Mouse (Mus musculus): ENCODE results near the gene Ttll2. TPM values are rescaled to one million over a fixed set of nuclear protein-coding genes. Genes with fewer than 3 reads are reported as not detected.
"Not testable (repeated sequence)": the region's sequence is repeated elsewhere in the genome, so short reads cannot be mapped to it uniquely, and the experiment has no call there.

The Ttll2 gene
- polyA plus RNA-seq, 1 experiment = not detected

DNA sequence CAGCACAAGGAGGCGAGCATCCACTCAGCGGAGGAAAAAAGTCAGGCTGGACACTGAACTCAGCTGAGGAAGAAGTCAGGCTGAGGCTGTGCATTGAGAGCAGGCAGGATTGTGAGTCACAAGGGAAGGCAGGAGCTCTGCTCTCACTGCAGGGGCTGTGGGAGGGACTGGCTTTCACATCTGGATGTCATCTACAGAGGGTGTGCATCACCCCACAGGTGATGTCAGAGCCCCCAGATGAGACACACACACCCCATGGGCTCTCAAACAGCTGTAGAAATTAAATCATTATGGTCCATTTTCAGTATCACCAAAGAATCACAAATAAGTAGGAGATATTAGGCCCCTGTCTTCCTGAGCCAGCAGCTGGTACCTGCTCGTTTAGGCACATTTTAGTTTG, 32.9 kb upstream of the Ttll2 start, which contains the start of gene Unc93a2:
Unc93a2 (minus strand) TSS at position 101 of the 400 bp plus-strand sequence.
- WGBS = 81% methylated on average over 3 of the region's 3 CpGs
- not testable (repeated sequence) for H3K4me1 ChIP-seq (ENCODE audit: control insufficient read depth, insufficient read depth, low read length); H3K27me3 ChIP-seq (replicated peaks; ENCODE audit: control insufficient read depth, insufficient read depth, low read length); H3K27ac ChIP-seq (ENCODE audit: insufficient read depth, low read depth, low read length); DNase-seq; H3K36me3 ChIP-seq (ENCODE audit: control insufficient read depth, insufficient read depth, low read length); H3K4me3 ChIP-seq (ENCODE audit: insufficient read depth, low read depth, low read length)

GRCm38 (mm10) chr17:7383167-7384143, 31.0 kb upstream of the Ttll2 start:
- not testable (repeated sequence) for H3K27ac ChIP-seq (ENCODE audit: insufficient read depth, low read depth, low read length); H3K4me3 ChIP-seq (ENCODE audit: insufficient read depth, low read depth, low read length); H3K27me3 ChIP-seq (replicated peaks; ENCODE audit: control insufficient read depth, insufficient read depth, low read length); DNase-seq; H3K4me1 ChIP-seq (ENCODE audit: control insufficient read depth, insufficient read depth, low read length); H3K36me3 ChIP-seq (ENCODE audit: control insufficient read depth, insufficient read depth, low read length)
- 55% methylated on average over 12 of the region's 13 CpGs for WGBS

GRCm38 (mm10) chr17:7382711-7383110, 30.2 kb upstream of the Ttll2 start:
- not testable (repeated sequence) for DNase-seq; H3K27ac ChIP-seq (ENCODE audit: insufficient read depth, low read depth, low read length)
- WGBS = 66% methylated on average over 1 of the region's 3 CpGs

DNA sequence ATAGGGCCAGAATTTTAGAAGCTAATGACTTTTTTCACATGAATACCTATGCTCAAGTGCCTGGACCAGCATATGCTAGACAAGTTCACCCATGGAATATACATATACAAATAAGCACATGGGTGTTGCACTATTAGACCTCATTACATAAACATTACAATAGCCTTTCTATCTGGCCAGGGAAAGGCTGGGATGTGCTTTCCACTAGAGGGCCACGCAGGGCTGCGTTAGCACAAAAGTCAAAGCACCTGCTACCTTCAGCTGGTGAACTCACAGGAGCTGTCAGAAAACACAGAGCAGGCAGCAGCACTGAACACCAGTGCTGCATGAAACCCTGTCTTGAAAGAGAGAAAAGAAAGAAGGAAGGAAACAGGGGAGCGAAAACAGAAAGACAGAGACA, 25.4 kb upstream of the Ttll2 start:
- not testable (repeated sequence) for DNase-seq; H3K27me3 ChIP-seq (replicated peaks; ENCODE audit: control insufficient read depth, insufficient read depth, low read length); H3K4me3 ChIP-seq (ENCODE audit: insufficient read depth, low read depth, low read length); H3K4me1 ChIP-seq (ENCODE audit: control insufficient read depth, insufficient read depth, low read length); H3K36me3 ChIP-seq (ENCODE audit: control insufficient read depth, insufficient read depth, low read length); H3K27ac ChIP-seq (ENCODE audit: insufficient read depth, low read depth, low read length)
- WGBS = 12% methylated on average over 2 of the region's 3 CpGs

More at GRCm38 (mm10) chr17:7382711-7383110, 30.2 kb upstream of the Ttll2 start:
- not testable (repeated sequence) for H3K27me3 ChIP-seq (replicated peaks; ENCODE audit: control insufficient read depth, insufficient read depth, low read length); H3K36me3 ChIP-seq (ENCODE audit: control insufficient read depth, insufficient read depth, low read length); H3K4me3 ChIP-seq (ENCODE audit: insufficient read depth, low read depth, low read length); H3K4me1 ChIP-seq (ENCODE audit: control insufficient read depth, insufficient read depth, low read length)

DNA sequence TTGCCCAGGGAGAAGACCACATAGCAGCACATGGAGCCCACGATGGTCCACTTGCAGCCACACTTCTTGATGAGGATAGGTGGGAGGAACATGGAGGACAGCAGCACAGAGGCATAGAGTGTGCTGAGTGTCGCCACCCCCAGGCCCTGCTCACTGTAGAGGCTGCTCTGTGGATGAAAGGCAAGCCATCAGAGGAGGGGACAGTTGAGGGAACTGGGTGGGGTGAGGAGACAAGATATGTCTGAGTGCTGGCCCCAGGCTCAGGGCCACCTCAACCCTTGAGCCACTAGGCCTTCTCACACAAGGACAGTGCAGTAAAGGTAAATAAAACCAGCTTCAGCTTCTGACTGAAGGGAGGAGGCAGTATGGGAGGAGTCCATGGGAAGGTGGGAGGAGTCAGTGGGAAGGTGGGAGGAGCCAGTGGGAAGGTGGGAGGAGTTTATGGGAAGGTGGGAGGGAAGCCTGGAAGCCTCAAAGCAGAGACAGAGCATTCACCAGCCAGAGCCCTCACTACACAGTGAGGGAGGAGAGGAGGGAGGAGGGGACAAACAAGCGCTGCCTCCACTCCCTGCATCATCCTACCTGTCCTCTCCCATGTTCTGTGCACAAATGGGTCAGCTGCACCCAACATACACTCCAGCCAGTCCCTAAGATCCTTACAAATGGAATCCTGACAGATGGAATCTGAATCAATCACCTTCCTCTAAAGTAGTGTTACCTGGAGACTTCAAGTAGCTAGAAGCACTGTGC, 24.6 kb upstream of the Ttll2 start:
- not testable (repeated sequence) for DNase-seq

DNA sequence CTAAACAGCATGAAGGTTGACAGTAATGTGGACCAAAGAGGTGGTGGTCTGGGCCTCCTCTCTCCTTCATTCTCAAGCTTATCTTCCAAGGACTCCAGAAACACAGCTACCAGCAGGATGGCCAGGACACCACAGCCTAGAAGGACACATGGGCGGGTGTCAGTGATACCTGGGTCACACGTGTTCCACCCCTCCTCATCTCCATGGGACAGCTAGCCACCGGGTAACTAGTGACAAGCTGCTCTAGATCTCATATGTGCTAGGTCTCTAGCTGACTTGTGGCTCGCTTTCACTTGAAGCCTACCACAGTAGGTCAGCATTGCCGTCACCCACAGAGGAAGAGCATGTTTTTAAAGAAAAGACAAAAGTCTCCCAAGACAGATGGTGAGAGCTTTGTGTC, 19.4 kb upstream of the Ttll2 start, which contains the start of gene Gm49630:
Gm49630 (minus strand) TSS at position 101 of the 400 bp plus-strand sequence.
- not testable (repeated sequence) for H3K4me1 ChIP-seq (ENCODE audit: control insufficient read depth, insufficient read depth, low read length); DNase-seq; H3K27ac ChIP-seq (ENCODE audit: insufficient read depth, low read depth, low read length); H3K27me3 ChIP-seq (replicated peaks; ENCODE audit: control insufficient read depth, insufficient read depth, low read length); H3K4me3 ChIP-seq (ENCODE audit: insufficient read depth, low read depth, low read length); H3K36me3 ChIP-seq (ENCODE audit: control insufficient read depth, insufficient read depth, low read length)
- 92% methylated on average over 3 of the region's 5 CpGs for WGBS

More for the DNA sequence above, 24.6 kb upstream of the Ttll2 start:
- not testable (repeated sequence) for H3K4me1 ChIP-seq (ENCODE audit: control insufficient read depth, insufficient read depth, low read length); H3K4me3 ChIP-seq (ENCODE audit: insufficient read depth, low read depth, low read length); H3K27ac ChIP-seq (ENCODE audit: insufficient read depth, low read depth, low read length); H3K36me3 ChIP-seq (ENCODE audit: control insufficient read depth, insufficient read depth, low read length); H3K27me3 ChIP-seq (replicated peaks; ENCODE audit: control insufficient read depth, insufficient read depth, low read length)
- WGBS = 100% methylated on average over 1 of the region's 3 CpGs

DNA sequence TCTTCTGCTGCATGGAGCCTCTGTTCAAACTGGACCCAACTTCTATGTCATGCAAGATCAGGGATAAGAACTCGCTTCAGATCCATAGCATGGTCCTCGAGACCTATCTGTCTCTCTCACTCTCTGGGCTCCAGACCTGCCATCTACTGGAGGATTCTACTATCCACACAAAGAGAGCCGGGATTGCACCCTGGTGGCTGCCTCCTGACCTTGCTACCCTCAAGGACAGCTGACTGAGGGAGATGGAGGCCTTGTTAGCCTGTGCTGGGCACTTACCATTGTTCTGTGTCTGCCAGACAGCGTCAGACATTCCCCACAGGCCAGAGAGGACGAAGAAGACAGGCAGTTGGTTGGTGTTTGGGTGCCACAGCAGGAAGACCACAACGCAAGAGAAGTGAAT, 16.9 kb upstream of the Ttll2 start:
- H3K27ac ChIP-seq (ENCODE audit: insufficient read depth, low read depth, low read length); H3K27me3 ChIP-seq (replicated peaks; ENCODE audit: control insufficient read depth, insufficient read depth, low read length); DNase-seq; H3K4me1 ChIP-seq (ENCODE audit: control insufficient read depth, insufficient read depth, low read length); H3K36me3 ChIP-seq (ENCODE audit: control insufficient read depth, insufficient read depth, low read length); H3K4me3 ChIP-seq (ENCODE audit: insufficient read depth, low read depth, low read length): not testable (repeated sequence)
- WGBS = 70% methylated on average over 6 of the region's 6 CpGs

- H3K36me3 ChIP-seq (ENCODE audit: control insufficient read depth, insufficient read depth, low read length); H3K4me1 ChIP-seq (ENCODE audit: control insufficient read depth, insufficient read depth, low read length); H3K4me3 ChIP-seq (ENCODE audit: insufficient read depth, low read depth, low read length); H3K27me3 ChIP-seq (replicated peaks; ENCODE audit: control insufficient read depth, insufficient read depth, low read length); H3K27ac ChIP-seq (ENCODE audit: insufficient read depth, low read depth, low read length); DNase-seq: not testable (repeated sequence)
- WGBS = 60% methylated on average over 5 of the region's 7 CpGs
These were observed 14.3 kb upstream of the Ttll2 start for GRCm38 (mm10) chr17:7366676-7367374.

DNA sequence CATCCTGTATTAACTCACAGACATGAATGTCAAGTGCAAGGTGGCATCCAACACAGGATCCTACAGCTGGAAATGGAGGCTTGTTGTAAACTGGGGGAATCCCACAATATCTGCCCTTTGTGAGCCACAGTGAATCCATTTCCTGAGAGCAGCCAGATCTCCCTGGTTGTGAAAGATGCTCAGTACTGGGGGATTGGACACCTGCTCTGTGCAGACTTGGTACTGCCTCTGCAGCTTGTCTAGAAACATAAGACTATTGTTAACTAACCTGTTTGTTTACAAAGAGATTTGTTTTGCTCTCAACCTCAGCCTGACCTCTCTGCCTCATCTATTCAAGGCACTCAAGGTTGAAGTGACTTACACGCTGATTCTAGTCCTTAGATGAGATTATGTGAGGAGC, 13.8 kb upstream of the Ttll2 start:
- H3K27me3 ChIP-seq (replicated peaks; ENCODE audit: control insufficient read depth, insufficient read depth, low read length); H3K36me3 ChIP-seq (ENCODE audit: control insufficient read depth, insufficient read depth, low read length): not testable (repeated sequence)
- 33% methylated on average over 1 of the region's 1 CpGs for WGBS

GRCm38 (mm10) chr17:7365615-7366014, 13.1 kb upstream of the Ttll2 start:
- H3K27ac ChIP-seq (ENCODE audit: insufficient read depth, low read depth, low read length); H3K27me3 ChIP-seq (replicated peaks; ENCODE audit: control insufficient read depth, insufficient read depth, low read length); DNase-seq; H3K4me1 ChIP-seq (ENCODE audit: control insufficient read depth, insufficient read depth, low read length); H3K36me3 ChIP-seq (ENCODE audit: control insufficient read depth, insufficient read depth, low read length); H3K4me3 ChIP-seq (ENCODE audit: insufficient read depth, low read depth, low read length): not testable (repeated sequence)
- WGBS = 60% methylated on average over 1 of the region's 3 CpGs

More for the DNA sequence above, 13.8 kb upstream of the Ttll2 start:
- H3K4me1 ChIP-seq (ENCODE audit: control insufficient read depth, insufficient read depth, low read length); H3K27ac ChIP-seq (ENCODE audit: insufficient read depth, low read depth, low read length); H3K4me3 ChIP-seq (ENCODE audit: insufficient read depth, low read depth, low read length); DNase-seq: not testable (repeated sequence)
